Mouse (Mus musculus): Measurements from ENCODE around the gene Chl1. TPM values are rescaled to one million over a fixed set of nuclear protein-coding genes. Genes with fewer than 3 reads are reported as not detected.

The Chl1 gene
- total and polyA plus RNA-seq, 3 experiments = 0.11 TPM; not detected in 2

DNA sequence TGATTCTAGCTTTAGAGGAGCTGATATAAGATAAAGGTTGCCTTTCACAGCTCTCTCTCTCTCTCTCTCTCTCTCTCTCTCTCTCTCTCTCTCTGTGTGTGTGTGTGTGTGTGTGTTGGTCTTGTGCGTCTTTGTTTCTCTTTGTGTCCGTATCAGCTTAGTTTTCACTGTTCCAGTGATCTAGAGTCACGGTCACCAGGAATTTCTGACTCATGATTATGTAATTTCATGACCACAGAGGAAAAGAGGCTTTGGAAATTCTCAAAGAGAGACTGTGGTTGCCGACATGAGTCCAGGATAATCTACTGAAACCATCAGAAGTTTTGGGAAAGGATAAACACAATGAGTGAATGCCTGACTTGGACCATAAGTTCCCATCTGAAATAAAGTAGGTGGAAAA is 110.5 kb downstream of the Chl1 start:
- no peaks in the 10 kb centered on the region for H3K4me1 ChIP-seq (ENCODE audit: insufficient read depth, low read depth, low read length)
- H3K27me3 ChIP-seq (ENCODE audit: insufficient read depth, low read length) = no peaks in the 10 kb centered on the region
- ATAC-seq (ENCODE audit: extremely low read depth, insufficient number of reproducible peaks, low FRiP score, poor library complexity, severe bottlenecking) = no peak
- no peak for DNase-seq (ENCODE audit: low spot score)
- no peak overlapping the region for H3K4me3 ChIP-seq (ENCODE audit: low read depth, low read length)
- TF ChIP-seq GATA1 (IDR thresholded peaks at IDR 0.05; ENCODE audit: borderline replicate concordance, low read length) = no peak
- no peak for TF ChIP-seq POLR2AphosphoS5 (IDR thresholded peaks at IDR 0.05; ENCODE audit: insufficient replicate concordance, low read depth, low read length)
- no peak for TF ChIP-seq GATA2 (IDR thresholded peaks at IDR 0.05; ENCODE audit: borderline replicate concordance, low read depth, low read length)
- no peak for TF ChIP-seq TAL1 (conservative IDR thresholded peaks at IDR 0.05; ENCODE audit: low read depth, low read length)
- TF ChIP-seq CTCF (IDR thresholded peaks at IDR 0.05; ENCODE audit: low read depth, low read length) = no peak
- H3K36me3 ChIP-seq (replicated peaks) = no peaks in the 10 kb centered on the region
- no peaks in the 10 kb centered on the region; the same call in 1 of the 2 replicates for H3K9me3 ChIP-seq (replicated peaks)

DNA sequence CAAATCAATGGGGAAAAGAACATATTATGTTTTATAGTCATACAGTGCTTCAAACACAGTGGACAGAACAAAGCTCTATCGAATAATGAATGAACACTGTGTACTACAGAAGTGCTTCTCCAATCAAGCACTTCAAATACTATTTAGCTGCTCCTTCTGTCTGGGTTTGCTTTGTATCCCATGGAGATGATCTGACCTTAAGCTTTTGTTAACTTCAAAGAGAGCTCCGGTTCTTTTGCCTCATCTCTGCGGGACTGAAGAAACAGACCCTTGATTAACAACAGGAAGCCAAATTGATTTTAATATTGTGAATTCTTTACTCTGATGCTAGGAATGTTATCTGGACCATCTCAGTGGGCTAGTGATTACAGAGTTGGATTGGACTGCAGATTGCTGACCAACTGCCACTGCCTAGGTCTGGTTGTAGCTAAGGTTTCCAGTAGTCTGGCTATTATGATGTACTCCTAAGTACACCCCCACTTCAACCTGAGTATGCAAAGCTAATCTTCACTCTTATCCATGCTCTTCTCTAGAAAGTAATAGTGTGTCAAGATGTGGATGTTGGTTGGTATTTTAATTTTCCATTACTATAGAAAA is 111.8 kb downstream of the Chl1 start:
- no peaks in the 10 kb centered on the region for H3K27me3 ChIP-seq (ENCODE audit: insufficient read depth, low read length)
- DNase-seq (ENCODE audit: low spot score) (no peak), ATAC-seq (ENCODE audit: extremely low read depth, insufficient number of reproducible peaks, low FRiP score, poor library complexity, severe bottlenecking) (no peak)
- H3K4me1 ChIP-seq (ENCODE audit: insufficient read depth, low read depth, low read length) = no peaks in the 10 kb centered on the region
- H3K4me3 ChIP-seq (ENCODE audit: low read depth, low read length) = no peak overlapping the region
- no peaks in the 10 kb centered on the region for H3K36me3 ChIP-seq (replicated peaks)
- no peaks in the 10 kb centered on the region; the same call in 1 of the 2 replicates for H3K9me3 ChIP-seq (replicated peaks)
- TF ChIP-seq GATA2 (IDR thresholded peaks at IDR 0.05; ENCODE audit: borderline replicate concordance, low read depth, low read length) (no peak), POLR2AphosphoS5 (IDR thresholded peaks at IDR 0.05; ENCODE audit: insufficient replicate concordance, low read depth, low read length) (no peak), TAL1 (conservative IDR thresholded peaks at IDR 0.05; ENCODE audit: low read depth, low read length) (no peak), CTCF (IDR thresholded peaks at IDR 0.05; ENCODE audit: low read depth, low read length) (no peak), GATA1 (IDR thresholded peaks at IDR 0.05; ENCODE audit: borderline replicate concordance, low read length) (no peak)

DNA sequence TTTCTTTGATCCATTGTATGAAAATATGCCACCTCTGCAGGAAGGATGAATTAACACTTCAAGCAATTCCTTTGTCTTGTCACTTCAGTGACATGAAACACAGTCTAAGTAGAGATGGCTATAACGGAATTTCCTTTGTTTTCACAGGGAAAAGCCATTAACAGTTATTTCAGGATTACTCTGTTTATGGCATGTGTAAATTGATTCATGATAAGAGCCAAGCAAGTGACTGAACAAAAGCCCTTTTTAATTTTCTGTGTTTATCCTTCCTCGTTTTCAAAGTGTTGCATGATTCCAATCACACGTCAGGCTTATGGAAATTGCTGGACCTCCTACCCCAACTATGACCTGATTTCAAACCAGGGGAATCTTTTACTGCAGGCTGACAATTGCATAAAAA is 122.5 kb downstream of the Chl1 start:
- no peaks in the 10 kb centered on the region for H3K36me3 ChIP-seq (replicated peaks)
- ATAC-seq (ENCODE audit: extremely low read depth, insufficient number of reproducible peaks, low FRiP score, poor library complexity, severe bottlenecking) = no peak
- no peak for TF ChIP-seq GATA2 (IDR thresholded peaks at IDR 0.05; ENCODE audit: borderline replicate concordance, low read depth, low read length)
- TF ChIP-seq TAL1 (conservative IDR thresholded peaks at IDR 0.05; ENCODE audit: low read depth, low read length) = no peak
- no peak for TF ChIP-seq CTCF (IDR thresholded peaks at IDR 0.05; ENCODE audit: low read depth, low read length)
- TF ChIP-seq POLR2AphosphoS5 (IDR thresholded peaks at IDR 0.05; ENCODE audit: insufficient replicate concordance, low read depth, low read length) = no peak
- TF ChIP-seq GATA1 (IDR thresholded peaks at IDR 0.05; ENCODE audit: borderline replicate concordance, low read length) = no peak
- H3K27me3 ChIP-seq (ENCODE audit: insufficient read depth, low read length) = no peaks in the 10 kb centered on the region
- no peak overlapping the region for H3K4me3 ChIP-seq (ENCODE audit: low read depth, low read length)
- no peaks in the 10 kb centered on the region for H3K4me1 ChIP-seq (ENCODE audit: insufficient read depth, low read depth, low read length)
- H3K9me3 ChIP-seq (replicated peaks) = peaks cover 2% of the 10 kb centered on the region; the same call in 1 of the 2 replicates
- no peak for DNase-seq (ENCODE audit: low spot score)

DNA sequence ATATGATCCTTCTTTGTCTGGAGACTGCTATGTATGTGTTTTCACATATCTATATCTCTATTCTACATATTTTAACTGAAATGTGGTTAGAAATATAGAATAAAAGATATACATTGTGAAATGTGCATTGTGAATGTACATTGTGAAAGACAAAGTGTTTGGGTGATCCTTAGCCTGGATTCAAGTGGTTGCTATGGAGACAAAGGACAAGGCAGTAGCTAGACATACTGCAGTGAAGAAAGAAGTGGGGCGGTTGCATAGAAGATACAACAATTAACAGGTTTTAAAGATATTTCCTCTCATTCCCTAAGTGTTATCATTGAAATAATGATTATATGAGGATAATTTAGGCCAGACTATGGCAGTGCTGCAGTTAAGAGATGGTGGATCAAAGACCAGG is 146.4 kb downstream of the Chl1 start:
- DNase-seq (ENCODE audit: low spot score) (no peak), ATAC-seq (ENCODE audit: extremely low read depth, insufficient number of reproducible peaks, low FRiP score, poor library complexity, severe bottlenecking) (no peak)
- Histone ChIP-seq H3K4me3 (ENCODE audit: low read depth, low read length) (no peak overlapping the region), H3K4me1 (ENCODE audit: insufficient read depth, low read depth, low read length) (no peaks in the 10 kb centered on the region), H3K9me3 (replicated peaks) (no peaks in the 10 kb centered on the region), H3K36me3 (replicated peaks) (no peaks in the 10 kb centered on the region), H3K27me3 (ENCODE audit: insufficient read depth, low read length) (no peaks in the 10 kb centered on the region)
- TF ChIP-seq TAL1 (conservative IDR thresholded peaks at IDR 0.05; ENCODE audit: low read depth, low read length) = no peak
- TF ChIP-seq GATA1 (IDR thresholded peaks at IDR 0.05; ENCODE audit: borderline replicate concordance, low read length) = no peak
- no peak for TF ChIP-seq POLR2AphosphoS5 (IDR thresholded peaks at IDR 0.05; ENCODE audit: insufficient replicate concordance, low read depth, low read length)
- TF ChIP-seq CTCF (IDR thresholded peaks at IDR 0.05; ENCODE audit: low read depth, low read length) = no peak
- TF ChIP-seq GATA2 (IDR thresholded peaks at IDR 0.05; ENCODE audit: borderline replicate concordance, low read depth, low read length) = no peak

DNA sequence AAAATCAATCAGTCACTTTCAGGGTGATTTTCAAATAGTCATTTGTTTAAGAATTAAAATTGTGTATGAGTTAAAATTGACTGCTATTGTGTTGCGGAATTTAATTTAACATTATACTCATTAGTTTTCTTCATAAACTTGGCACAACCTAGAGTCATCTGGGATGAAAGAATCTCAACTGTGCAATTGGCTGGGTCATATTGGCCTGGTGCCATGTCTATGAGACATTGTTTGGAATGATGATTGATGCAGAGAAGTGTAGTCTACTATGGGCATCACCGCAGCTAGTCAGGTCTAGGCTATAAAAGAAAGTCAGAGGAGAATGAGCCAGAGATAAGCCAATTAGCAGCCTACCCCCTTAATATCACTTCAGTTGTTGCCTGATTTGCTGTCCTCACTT is 148.8 kb downstream of the Chl1 start:
- ATAC-seq (ENCODE audit: extremely low read depth, insufficient number of reproducible peaks, low FRiP score, poor library complexity, severe bottlenecking) (no peak), DNase-seq (ENCODE audit: low spot score) (no peak)
- Histone ChIP-seq H3K4me1 (ENCODE audit: insufficient read depth, low read depth, low read length) (no peaks in the 10 kb centered on the region), H3K9me3 (replicated peaks) (peaks cover 2% of the 10 kb centered on the region; the same call in 1 of the 2 replicates), H3K27me3 (ENCODE audit: insufficient read depth, low read length) (no peaks in the 10 kb centered on the region), H3K4me3 (ENCODE audit: low read depth, low read length) (no peak overlapping the region), H3K36me3 (replicated peaks) (no peaks in the 10 kb centered on the region)
- TF ChIP-seq TAL1 (conservative IDR thresholded peaks at IDR 0.05; ENCODE audit: low read depth, low read length) (no peak), CTCF (IDR thresholded peaks at IDR 0.05; ENCODE audit: low read depth, low read length) (no peak), GATA2 (IDR thresholded peaks at IDR 0.05; ENCODE audit: borderline replicate concordance, low read depth, low read length) (no peak), GATA1 (IDR thresholded peaks at IDR 0.05; ENCODE audit: borderline replicate concordance, low read length) (no peak), POLR2AphosphoS5 (IDR thresholded peaks at IDR 0.05; ENCODE audit: insufficient replicate concordance, low read depth, low read length) (no peak)

DNA sequence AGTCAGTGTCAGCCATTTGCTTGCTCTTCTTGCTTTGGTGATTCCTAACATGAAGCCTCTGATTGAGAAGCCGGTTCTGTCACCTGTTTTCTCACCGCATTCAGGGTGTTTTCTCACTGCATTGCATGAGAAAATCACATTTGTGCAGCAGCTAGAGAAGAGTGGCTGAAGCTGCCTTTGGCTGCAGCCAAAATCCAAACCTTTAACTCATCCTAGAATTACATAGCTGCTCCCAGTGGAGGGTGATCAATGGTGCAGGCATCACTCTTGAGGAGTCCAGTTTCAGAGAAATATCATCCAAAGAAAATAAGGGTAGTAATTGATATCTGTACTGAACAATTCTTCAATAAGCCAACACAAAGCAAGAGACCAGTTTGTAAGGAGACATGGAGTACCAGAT is 154.8 kb downstream of the Chl1 start:
- Histone ChIP-seq H3K4me1 (ENCODE audit: insufficient read depth, low read depth, low read length) (no peaks in the 10 kb centered on the region), H3K9me3 (replicated peaks) (peaks cover 2% of the 10 kb centered on the region; the same call in 1 of the 2 replicates), H3K27me3 (ENCODE audit: insufficient read depth, low read length) (no peaks in the 10 kb centered on the region), H3K4me3 (ENCODE audit: low read depth, low read length) (no peak overlapping the region), H3K36me3 (replicated peaks) (no peaks in the 10 kb centered on the region)
- ATAC-seq (ENCODE audit: extremely low read depth, insufficient number of reproducible peaks, low FRiP score, poor library complexity, severe bottlenecking) (no peak), DNase-seq (ENCODE audit: low spot score) (no peak)
- no peak for TF ChIP-seq POLR2AphosphoS5 (IDR thresholded peaks at IDR 0.05; ENCODE audit: insufficient replicate concordance, low read depth, low read length)
- TF ChIP-seq GATA1 (IDR thresholded peaks at IDR 0.05; ENCODE audit: borderline replicate concordance, low read length) = no peak
- TF ChIP-seq TAL1 (conservative IDR thresholded peaks at IDR 0.05; ENCODE audit: low read depth, low read length) = no peak
- no peak for TF ChIP-seq CTCF (IDR thresholded peaks at IDR 0.05; ENCODE audit: low read depth, low read length)
- no peak for TF ChIP-seq GATA2 (IDR thresholded peaks at IDR 0.05; ENCODE audit: borderline replicate concordance, low read depth, low read length)

All from G1E (cell line).